Mouse (Mus musculus) liver, embryonic 14.5 days (tissue): ENCODE measurements at regions not wholly inside any gene's neighbourhood (a gene's known extent, or its start where the extent isn't known, plus 50 kb on each side); places are given as distances from the start of the nearest gene placed in this dataset.

Source experiments
- CTCF ChIP-seq: IDR thresholded peaks from 2 replicates; pipeline ENCODE4 v1.5.1; 2016; ENCODE audit warnings: antibody characterized with exemption, low read depth, control low read depth
- EP300 ChIP-seq: IDR thresholded peaks from 2 replicates; pipeline ENCODE4 v1.6.1; 2016; ENCODE audit warnings: antibody characterized with exemption, low read depth

GRCm38 (mm10) chr10:14267641-14268040, 277.8 kb downstream of the Adgrg6 start:
- no peak for TF ChIP-seq CTCF
- TF ChIP-seq EP300, result no peak
